Mouse (Mus musculus) hindbrain, postnatal 0 days (tissue): ENCODE measurements around the gene Vash1. TPM values are rescaled to one million over a fixed set of nuclear protein-coding genes. Genes with fewer than 3 reads are reported as not detected.
A peak's percentile ranks its signal among the peaks of the same experiment; 100 is the strongest.

ENCODE experiments used
- ATAC-seq: fragments of 200-750 bp; cut with Nextera tagmentation; 2 replicates; pipeline ENCODE4 v1.8.0; 2017; ENCODE audit warnings: mild to moderate bottlenecking, moderate TSS enrichment, moderate library complexity
- DNase-seq: peaks from one replicate; pipeline ENCODE4 v3.0.0-alpha.2; 2015; ENCODE audit warnings: low spot score
- H3K27ac ChIP-seq: fragments of 300-500 bp; sonication (generic); 2 replicates; pipeline ENCODE4 v1.5.1; 2014; ENCODE audit warnings: mild to moderate bottlenecking
- H3K27me3 ChIP-seq: fragments of 300-500 bp; sonication (generic); 2 replicates; pipeline ENCODE4 v1.6.1; 2014; ENCODE audit warnings: low read length, mixed read lengths; ENCODE audit not compliant: insufficient read depth
- H3K36me3 ChIP-seq: fragments of 300-500 bp; sonication (generic); 2 replicates; pipeline ENCODE4 v1.6.1; 2014; ENCODE audit warnings: low read length, mixed read lengths; ENCODE audit not compliant: insufficient read depth
- H3K4me1 ChIP-seq: fragments of 300-500 bp; sonication (generic); 2 replicates; pipeline ENCODE4 v1.6.1; 2014; ENCODE audit warnings: antibody characterized with exemption, low read length, mixed read lengths; ENCODE audit not compliant: insufficient read depth
- H3K4me2 ChIP-seq: fragments of 300-500 bp; sonication (generic); 2 replicates; pipeline ENCODE4 v1.6.1; 2014; ENCODE audit warnings: low read depth, mild to moderate bottlenecking, low read length, moderate library complexity, mixed read lengths
- H3K4me3 ChIP-seq: fragments of 300-500 bp; sonication (generic); 2 replicates; pipeline ENCODE4 v1.5.1; 2014; ENCODE audit warnings: low read length
- H3K9ac ChIP-seq: fragments of 300-500 bp; sonication (generic); replicated peaks from 2 replicates; pipeline ENCODE4 v1.6.1; 2014; ENCODE audit warnings: mild to moderate bottlenecking, low read length, moderate library complexity, mixed read lengths
- H3K9me3 ChIP-seq: fragments of 300-500 bp; sonication (generic); 2 replicates; pipeline ENCODE4 v1.6.1; 2016; ENCODE audit warnings: low read length, mixed read lengths
- CTCF ChIP-seq: IDR thresholded peaks from 2 replicates; pipeline ENCODE4 v1.5.1; 2016; ENCODE audit warnings: antibody characterized with exemption, control low read depth, low read depth
- WGBS: fragments of 180-500 bp; shearing (Covaris S2); extraction: QIAGEN DNeasy Blood & Tissue Kit; methylation state at CpG from one replicate; pipeline ENCODE4 v1.1.7; 2014; 5-methylcytosine and 5-hydroxymethylcytosine counted together
- polyA plus RNA-seq: library from polyadenylated mRNA; unstranded; fragments of >200 nt; fragmentation: Nextera tagmentation; extraction: Ambion mirVana; gene quantifications from 2 replicates; pipeline ENCODE4 v1.2.1, GENCODE M21; 2015
- total RNA-seq: library from RNA; depleted of rRNA; stranded (reverse); fragments of >200 nt; gene quantifications from 2 replicates; pipeline ENCODE4 v1.2.3, GENCODE M21; 2014

Vash1 gene
- total and polyA plus RNA-seq, 2 experiments from 2014 or later, result 26.5 to 109 TPM

DNA sequence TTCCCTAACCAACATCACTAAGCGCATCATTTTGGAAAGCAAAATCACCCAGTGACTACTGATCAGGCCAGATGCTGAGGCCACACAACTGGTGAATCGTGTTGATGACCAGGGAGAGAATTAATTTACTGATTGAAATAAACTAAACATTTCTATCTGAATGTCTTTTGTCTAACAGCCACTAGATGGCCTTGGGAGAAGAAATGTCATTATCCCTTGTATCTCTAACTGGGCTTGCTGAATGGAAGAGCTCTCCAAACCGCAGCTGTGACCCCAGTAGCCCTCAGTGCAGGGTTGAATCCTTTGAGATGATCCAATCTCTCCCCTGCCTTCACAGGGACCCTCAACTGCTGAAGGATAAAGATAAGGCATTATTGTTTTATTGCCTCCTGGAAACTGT is 12.8 kb upstream of the Vash1 start:
- DNase-seq, result peak; percentile 38
- Histone ChIP-seq H3K4me2 (no peak overlapping the region), H3K4me3 (no peak overlapping the region), H3K9me3 (no peaks in the 10 kb centered on the region), H3K27me3 (no peaks in the 10 kb centered on the region), H3K9ac (no peak overlapping the region), H3K27ac (no peak overlapping the region), H3K36me3 (no peaks in the 10 kb centered on the region), H3K4me1 (no peaks in the 10 kb centered on the region)
- 63% methylated on average over 3 of the region's 3 CpGs for WGBS
- no peak for ATAC-seq
- TF ChIP-seq CTCF, result peak; percentile 61

DNA sequence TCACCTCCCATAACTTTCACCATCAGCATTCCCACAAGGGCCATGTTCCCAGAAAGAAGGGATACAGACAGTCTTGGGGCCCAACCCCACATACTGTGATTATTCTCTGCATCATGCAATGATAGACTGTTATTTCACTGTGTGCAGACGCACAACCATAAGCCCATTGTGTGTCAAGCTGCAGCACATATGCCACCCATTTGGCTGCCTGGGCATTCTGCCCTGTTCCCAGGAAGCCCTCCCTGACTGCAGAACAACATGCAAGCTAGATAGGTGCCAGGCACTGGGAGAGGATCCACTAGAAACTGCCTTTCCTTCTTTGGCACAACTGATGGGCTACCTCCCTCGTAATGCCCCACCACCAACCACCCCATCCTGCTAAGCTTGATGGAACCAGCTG is 10.1 kb upstream of the Vash1 start:
- no peak overlapping the region for H3K4me2 ChIP-seq
- H3K4me1 ChIP-seq, result no peaks in the 10 kb centered on the region
- H3K27ac ChIP-seq, result no peak overlapping the region
- no peak overlapping the region for H3K4me3 ChIP-seq
- no peaks in the 10 kb centered on the region for H3K36me3 ChIP-seq
- DNase-seq (no peak), ATAC-seq (no peak)
- H3K9ac ChIP-seq, result no peak overlapping the region
- 76% methylated on average over 2 of the region's 2 CpGs for WGBS
- no peak for TF ChIP-seq CTCF
- no peaks in the 10 kb centered on the region for H3K27me3 ChIP-seq
- no peaks in the 10 kb centered on the region for H3K9me3 ChIP-seq

GRCm38 (mm10) chr12:86672105-86672504 is 6.4 kb upstream of the Vash1 start:
- DNase-seq, result no peak
- Histone ChIP-seq H3K4me3 (no peak overlapping the region), H3K4me2 (no peak overlapping the region), H3K27ac (no peak overlapping the region), H3K9me3 (no peaks in the 10 kb centered on the region), H3K4me1 (no peaks in the 10 kb centered on the region), H3K27me3 (no peaks in the 10 kb centered on the region), H3K36me3 (no peaks in the 10 kb centered on the region), H3K9ac (no peak overlapping the region)
- 82% methylated on average over 4 of the region's 4 CpGs for WGBS
- ATAC-seq, result no peak
- no peak for TF ChIP-seq CTCF

DNA sequence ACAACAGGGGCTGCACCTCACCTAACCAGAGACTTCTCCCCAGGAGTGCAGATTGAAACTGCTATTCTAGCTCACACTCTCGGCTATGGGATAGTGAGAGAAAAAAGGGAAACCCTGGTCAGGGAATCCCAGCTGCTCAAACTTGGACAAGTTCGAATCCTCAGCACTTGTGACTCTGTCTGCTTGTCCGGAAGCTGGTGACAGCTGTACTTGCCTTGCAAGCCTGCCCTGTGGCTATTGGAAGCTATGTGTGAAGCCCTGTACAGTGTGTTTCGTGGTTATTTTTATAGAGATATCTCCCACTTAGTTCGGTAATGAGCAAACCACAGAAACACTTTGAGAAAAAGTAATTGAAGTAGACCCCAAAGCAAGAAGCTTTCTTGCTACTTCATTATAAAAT is 6.0 kb upstream of the Vash1 start:
- Histone ChIP-seq H3K9me3 (no peaks in the 10 kb centered on the region), H3K9ac (no peak overlapping the region), H3K4me3 (no peak overlapping the region), H3K27me3 (no peaks in the 10 kb centered on the region), H3K27ac (no peak overlapping the region), H3K4me2 (no peak overlapping the region), H3K4me1 (no peaks in the 10 kb centered on the region), H3K36me3 (no peaks in the 10 kb centered on the region)
- TF ChIP-seq CTCF, result no peak
- ATAC-seq (no peak), DNase-seq (no peak)
- 72% methylated on average over 5 of the region's 5 CpGs for WGBS

GRCm38 (mm10) chr12:86679546-86679930 is 1.0 kb downstream of the Vash1 start:
- no peak for TF ChIP-seq CTCF
- peak overlapping the region; percentile 95 for H3K27ac ChIP-seq
- H3K4me2 ChIP-seq, result peak overlapping the region; percentile 84
- peak overlapping the region; percentile 94 for H3K4me3 ChIP-seq
- ATAC-seq (peak; percentile 16; the same call in 1 of the 2 replicates), DNase-seq (peak; percentile 59)
- H3K9me3 ChIP-seq, result no peaks in the 10 kb centered on the region
- no peaks in the 10 kb centered on the region for H3K27me3 ChIP-seq
- H3K4me1 ChIP-seq, result peaks cover 20% of the 10 kb centered on the region
- no peaks in the 10 kb centered on the region for H3K36me3 ChIP-seq
- peak overlapping the region; percentile 98 for H3K9ac ChIP-seq
- WGBS, result under 1% methylated on average over 9 of the region's 9 CpGs

GRCm38 (mm10) chr12:86679991-86680491 is 1.5 kb downstream of the Vash1 start:
- DNase-seq (no peak), ATAC-seq (no peak)
- Histone ChIP-seq H3K4me3 (peak overlapping the region; percentile 94), H3K36me3 (no peaks in the 10 kb centered on the region), H3K9me3 (no peaks in the 10 kb centered on the region), H3K27me3 (no peaks in the 10 kb centered on the region), H3K9ac (peak overlapping the region; percentile 98), H3K4me1 (peaks cover 20% of the 10 kb centered on the region), H3K4me2 (peak overlapping the region; percentile 84), H3K27ac (peak overlapping the region; percentile 95)
- TF ChIP-seq CTCF, result no peak
- 14% methylated on average over 12 of the region's 12 CpGs for WGBS

DNA sequence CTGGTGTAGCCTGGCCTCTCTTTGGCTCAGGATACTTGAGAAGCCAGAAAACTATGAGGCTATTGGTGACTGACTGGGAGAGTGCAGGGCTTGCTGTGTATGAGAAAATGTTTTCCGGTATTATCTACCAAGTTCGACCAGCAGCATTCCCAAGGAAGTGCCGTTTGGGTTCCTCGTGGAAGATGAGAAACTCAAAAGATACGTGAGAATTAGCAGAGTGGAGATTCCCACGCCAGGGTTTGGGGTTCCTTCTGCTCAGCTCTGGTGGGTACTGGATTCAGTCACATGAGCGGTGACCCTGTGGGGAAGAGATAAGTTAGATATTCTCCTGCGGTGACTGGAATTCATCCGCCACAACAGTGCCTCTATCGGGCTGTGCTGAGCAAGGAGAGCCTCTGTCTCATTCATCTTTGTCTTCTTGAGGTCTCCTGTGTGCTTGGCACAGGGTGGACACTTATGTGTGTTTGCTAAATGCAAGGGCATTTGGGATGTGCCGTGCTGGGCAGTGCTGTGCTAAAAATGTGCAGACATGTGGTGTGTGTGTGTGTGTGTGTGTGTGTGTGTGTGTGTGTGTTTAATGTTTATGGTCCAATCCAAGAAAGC is 2.2 kb downstream of the Vash1 start:
- peak overlapping the region; percentile 94 for H3K4me3 ChIP-seq
- H3K27ac ChIP-seq, result peak overlapping the region; percentile 95
- ATAC-seq, result peak; percentile 43; the same call in 1 of the 2 replicates
- H3K4me1 ChIP-seq, result peaks cover 20% of the 10 kb centered on the region
- peak overlapping the region; percentile 84 for H3K4me2 ChIP-seq
- no peaks in the 10 kb centered on the region for H3K36me3 ChIP-seq
- peak overlapping the region; percentile 98 for H3K9ac ChIP-seq
- no peaks in the 10 kb centered on the region for H3K27me3 ChIP-seq
- WGBS, result 4% methylated on average over 11 of the region's 11 CpGs
- H3K9me3 ChIP-seq, result no peaks in the 10 kb centered on the region
- peak; percentile 77 for DNase-seq
- TF ChIP-seq CTCF, result peak; percentile 57
